Mouse (Mus musculus): ENCODE data around the gene Map6. TPM values are rescaled to one million over a fixed set of nuclear protein-coding genes. Genes with fewer than 3 reads are reported as not detected.
A peak's percentile ranks its signal among the peaks of the same experiment; 100 is the strongest.

The Map6 gene
- polyA plus RNA-seq, 1 experiment, result 35.1 TPM

GRCm38 (mm10) chr7:99349782-99350720 lies 82.8 kb downstream of the Map6 start:
- H3K36me3 ChIP-seq (ENCODE audit: control insufficient read depth, insufficient read depth), result peaks cover 50% of the 10 kb centered on the region
- TF ChIP-seq POLR2AphosphoS2 (IDR thresholded peaks at IDR 0.05; ENCODE audit: insufficient read length, low read depth), result peak; percentile 48
- TF ChIP-seq CEBPB (IDR thresholded peaks at IDR 0.05; ENCODE audit: insufficient read depth, poor library complexity, severe bottlenecking), result no peak
- no peak for TF ChIP-seq USF1 (IDR thresholded peaks at IDR 0.05; ENCODE audit: low read depth)
- TF ChIP-seq SRF (IDR thresholded peaks at IDR 0.05; ENCODE audit: control insufficient read depth, insufficient read length, low read depth), result no peak
- TF ChIP-seq TCF12 (IDR thresholded peaks at IDR 0.05; ENCODE audit: insufficient read depth, poor library complexity, severe bottlenecking), result no peak
- no peak for TF ChIP-seq TCF3 (IDR thresholded peaks at IDR 0.05; ENCODE audit: insufficient read length, low read depth)
- no peak for TF ChIP-seq MYOD1 (IDR thresholded peaks at IDR 0.05; ENCODE audit: control insufficient read depth in 1 of 3, insufficient read length in 2 of 3, low read depth in 2 of 3)
- TF ChIP-seq POLR2A (IDR thresholded peaks at IDR 0.05; ENCODE audit: insufficient read length, low read depth), result peak; percentile 18
- no peak for TF ChIP-seq MAX (IDR thresholded peaks at IDR 0.05; ENCODE audit: low read depth)
- no peak for TF ChIP-seq E2F4 (IDR thresholded peaks at IDR 0.05; ENCODE audit: insufficient read depth)

GRCm38 (mm10) chr7:99351104-99351801 lies 84.0 kb downstream of the Map6 start:
- Histone ChIP-seq H3K36me3 (ENCODE audit: control insufficient read depth, insufficient read depth) (peaks cover 38% of the 10 kb centered on the region), H3K4me2 (ENCODE audit: low read depth) (peak overlapping the region; percentile 96), H3K27me3 (ENCODE audit: control insufficient read depth, insufficient read depth, insufficient read length) (no peaks in the 10 kb centered on the region), H3K79me2 (ENCODE audit: control insufficient read depth, insufficient read depth) (peaks cover 57% of the 10 kb centered on the region), H3ac (ENCODE audit: control insufficient read depth, insufficient read length) (peak overlapping the region; percentile 56), H3K4me3 (peak overlapping the region; percentile 100)
- TF ChIP-seq USF1 (IDR thresholded peaks at IDR 0.05; ENCODE audit: low read depth) (peak; percentile 32), SRF (IDR thresholded peaks at IDR 0.05; ENCODE audit: control insufficient read depth, insufficient read length, low read depth) (no peak), POLR2A (IDR thresholded peaks at IDR 0.05; ENCODE audit: insufficient read length, low read depth) (peak; percentile 45), POLR2AphosphoS2 (IDR thresholded peaks at IDR 0.05; ENCODE audit: insufficient read length, low read depth) (peak; percentile 70)

More at GRCm38 (mm10) chr7:99349782-99350720, 82.8 kb downstream of the Map6 start:
- Histone ChIP-seq H3K27me3 (ENCODE audit: control insufficient read depth, insufficient read depth, insufficient read length) (no peaks in the 10 kb centered on the region), H3K79me2 (ENCODE audit: control insufficient read depth, insufficient read depth) (peaks cover 57% of the 10 kb centered on the region), H3K4me3 (peak overlapping the region; percentile 100), H3ac (ENCODE audit: control insufficient read depth, insufficient read length) (peak overlapping the region; percentile 56), H3K4me2 (ENCODE audit: low read depth) (peak overlapping the region; percentile 96)

DNA sequence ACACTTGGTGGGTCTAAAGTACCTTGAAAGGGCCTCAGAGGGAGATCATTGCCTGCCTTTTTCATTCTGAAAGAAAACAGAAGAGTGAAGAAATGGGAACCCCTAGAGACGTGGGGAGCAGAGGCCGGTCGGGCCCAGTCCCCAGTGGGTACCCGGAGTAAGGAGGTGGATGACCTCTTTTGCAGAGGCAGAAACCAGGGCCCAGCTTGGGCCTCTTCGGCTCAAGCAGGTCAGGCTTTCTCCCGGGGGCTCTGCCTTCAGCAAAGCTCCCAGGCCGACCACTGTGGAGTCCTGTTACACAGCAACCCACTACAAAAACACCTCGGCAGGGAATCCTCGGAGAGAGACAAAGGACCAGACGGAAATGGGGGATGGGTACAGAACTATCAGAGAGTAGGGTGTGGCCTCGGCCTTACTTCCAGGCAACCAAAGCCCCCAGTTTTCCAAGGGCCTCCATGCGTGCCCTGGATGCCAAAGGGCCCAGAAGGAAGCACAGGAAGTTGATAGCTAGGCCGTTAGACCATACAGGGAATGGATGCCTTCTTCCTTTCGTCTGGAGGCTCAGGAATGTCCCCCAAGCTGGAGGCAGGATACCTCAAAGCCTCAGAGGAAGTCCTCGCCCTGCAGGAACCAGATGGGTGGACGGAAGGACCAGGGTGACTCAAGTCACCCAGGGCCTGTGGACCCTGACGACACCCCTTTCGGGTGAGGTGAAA lies 84.7 kb downstream of the Map6 start:
- Histone ChIP-seq H3K79me2 (ENCODE audit: control insufficient read depth, insufficient read depth) (peaks cover 57% of the 10 kb centered on the region), H3K4me3 (peak overlapping the region; percentile 100), H3K4me2 (ENCODE audit: low read depth) (peak overlapping the region; percentile 96), H3K27me3 (ENCODE audit: control insufficient read depth, insufficient read depth, insufficient read length) (no peaks in the 10 kb centered on the region), H3K36me3 (ENCODE audit: control insufficient read depth, insufficient read depth) (peaks cover 32% of the 10 kb centered on the region), H3ac (ENCODE audit: control insufficient read depth, insufficient read length) (peak overlapping the region; percentile 56)
- TF ChIP-seq TCF3 (IDR thresholded peaks at IDR 0.05; ENCODE audit: insufficient read length, low read depth) (no peak), SRF (IDR thresholded peaks at IDR 0.05; ENCODE audit: control insufficient read depth, insufficient read length, low read depth) (no peak), MAX (IDR thresholded peaks at IDR 0.05; ENCODE audit: low read depth) (no peak), POLR2A (IDR thresholded peaks at IDR 0.05; ENCODE audit: insufficient read length, low read depth) (peak; percentile 32), E2F4 (IDR thresholded peaks at IDR 0.05; ENCODE audit: insufficient read depth) (no peak), TCF12 (IDR thresholded peaks at IDR 0.05; ENCODE audit: insufficient read depth, poor library complexity, severe bottlenecking) (no peak), USF1 (IDR thresholded peaks at IDR 0.05; ENCODE audit: low read depth) (no peak), REST (IDR thresholded peaks at IDR 0.05; ENCODE audit: insufficient read depth, insufficient read length) (no peak), POLR2AphosphoS2 (IDR thresholded peaks at IDR 0.05; ENCODE audit: insufficient read length, low read depth) (peak; percentile 72), MYOG (IDR thresholded peaks at IDR 0.05; ENCODE audit: control insufficient read depth in 1 of 3, insufficient read depth in 1 of 3, insufficient read length in 2 of 3, low read depth in 2 of 3) (no peak), MYOD1 (IDR thresholded peaks at IDR 0.05; ENCODE audit: control insufficient read depth in 1 of 3, insufficient read length in 2 of 3, low read depth in 2 of 3) (no peak), CEBPB (IDR thresholded peaks at IDR 0.05; ENCODE audit: insufficient read depth, poor library complexity, severe bottlenecking) (no peak)

DNA sequence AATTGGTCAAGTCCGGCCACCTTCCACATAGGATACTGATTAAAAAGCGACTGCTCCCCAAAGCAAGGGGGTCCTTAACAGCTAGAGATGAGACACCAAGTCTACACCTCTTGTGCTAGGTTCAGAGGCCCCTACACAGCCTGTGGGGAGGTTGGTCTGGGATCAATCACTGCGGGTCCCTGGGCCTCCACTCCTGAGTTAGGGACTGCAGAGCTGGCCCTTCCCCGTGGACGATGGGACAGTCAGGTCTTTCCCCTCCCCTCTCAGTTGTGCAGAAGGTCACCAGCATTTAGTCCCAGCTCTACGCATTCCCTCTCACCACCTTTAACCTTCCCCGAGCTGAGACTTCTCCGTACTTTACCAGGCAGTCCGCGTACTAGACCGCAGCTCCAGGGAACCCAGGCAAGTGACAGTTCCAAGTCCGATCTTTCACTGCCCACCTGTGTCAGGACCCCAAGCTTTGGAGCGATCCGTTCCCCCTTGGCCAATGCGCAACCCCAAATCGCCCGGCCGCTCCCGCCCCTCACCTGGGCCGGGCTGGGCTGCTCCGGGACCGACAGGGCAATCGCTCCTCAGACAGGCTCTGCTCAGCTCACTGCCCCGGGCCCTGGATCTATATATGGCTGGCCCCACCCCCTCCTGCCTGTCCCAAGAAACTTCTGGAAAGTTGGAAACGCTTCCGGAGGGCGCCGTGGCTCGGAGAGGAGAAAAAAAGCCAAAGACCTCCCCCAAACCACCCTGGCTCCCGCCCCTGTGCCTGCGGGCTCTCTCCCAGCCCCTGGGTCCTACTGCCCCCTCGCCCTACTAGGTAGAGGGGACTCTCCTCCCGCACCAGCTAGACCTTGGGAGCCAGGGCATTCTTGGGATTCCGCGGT lies 85.5 kb downstream of the Map6 start, which contains the start of gene Serpinh1:
Serpinh1 (minus strand) TSS at position 714 of the 875 bp plus-strand sequence.
- Histone ChIP-seq H3K79me2 (ENCODE audit: control insufficient read depth, insufficient read depth) (peaks cover 51% of the 10 kb centered on the region), H3K36me3 (ENCODE audit: control insufficient read depth, insufficient read depth) (peaks cover 24% of the 10 kb centered on the region), H3K4me2 (ENCODE audit: low read depth) (peak within 1 kb of the TSS; percentile 80), H3ac (ENCODE audit: control insufficient read depth, insufficient read length) (peak within 1 kb of the TSS; percentile 56), H3K27me3 (ENCODE audit: control insufficient read depth, insufficient read depth, insufficient read length) (no peaks in the 10 kb centered on the region), H3K4me3 (peak within 1 kb of the TSS; percentile 100)
- TF ChIP-seq MYOG (IDR thresholded peaks at IDR 0.05; ENCODE audit: control insufficient read depth in 1 of 3, insufficient read depth in 1 of 3, insufficient read length in 2 of 3, low read depth in 2 of 3) (peak in 1 of 3 experiments; percentile 45), MYOD1 (IDR thresholded peaks at IDR 0.05; ENCODE audit: control insufficient read depth in 1 of 3, insufficient read length in 2 of 3, low read depth in 2 of 3) (peak in 1 of 3 experiments; percentile 10), REST (IDR thresholded peaks at IDR 0.05; ENCODE audit: insufficient read depth, insufficient read length) (no peak), USF1 (IDR thresholded peaks at IDR 0.05; ENCODE audit: low read depth) (no peak), POLR2A (IDR thresholded peaks at IDR 0.05; ENCODE audit: insufficient read length, low read depth) (peak; percentile 90), E2F4 (IDR thresholded peaks at IDR 0.05; ENCODE audit: insufficient read depth) (peak; percentile 3), POLR2AphosphoS2 (IDR thresholded peaks at IDR 0.05; ENCODE audit: insufficient read length, low read depth) (peak; percentile 88)

All from myocyte (in vitro differentiated cells).